Comparison of ENCODE assay signal across 9 mouse cellular contexts in the genomic region with DNA sequence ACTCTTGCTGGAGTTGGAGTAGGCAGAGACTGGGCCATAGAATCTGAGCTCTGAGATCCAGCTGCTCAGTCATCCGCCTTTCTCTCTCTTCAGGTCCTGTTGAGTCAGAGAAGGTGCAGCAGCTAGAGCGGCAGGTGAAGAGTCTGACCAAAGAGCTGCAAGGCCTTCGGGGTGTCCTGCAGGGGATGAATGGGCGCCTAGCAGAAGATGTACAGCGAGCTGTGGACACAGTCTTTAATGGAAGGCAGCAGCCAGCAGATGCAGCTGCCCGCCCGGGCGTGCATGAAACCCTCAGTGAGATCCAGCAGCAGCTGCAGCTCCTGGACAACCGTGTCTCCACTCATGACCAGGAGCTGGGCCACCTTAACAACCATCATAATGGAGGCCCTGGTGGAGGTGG. TPM values are rescaled to one million over a fixed set of nuclear protein-coding genes. Genes with fewer than 3 reads are reported as not detected.
DNase-seq lines count a peak whose midpoint lies in the region; ATAC-seq and TF ChIP-seq lines count a peak whose summit lies in the region.
"Had no signal": no experiment of that assay in that cellular context is flagged by ENCODE, and none has a peak within 500 bp of the region (broad histone marks: within the 10 kb centered on the region; RNA-seq: fewer than 3 reads in every experiment).

No protein-coding gene starts in this region.

- no peak for TF ChIP-seq POLR2A in ES-Bruce4 (IDR thresholded peaks at IDR 0.05; ENCODE audit: insufficient read depth, low read length)

- no peaks in the 10 kb centered on the region; the same call in 1 of the 2 replicates for H3K27me3 ChIP-seq in forebrain, embryonic 10.5 days (ENCODE audit: poor library complexity, severe bottlenecking)
- no peaks in the 10 kb centered on the region for H3K27me3 ChIP-seq in forebrain, embryonic 14.5 days (replicated peaks; ENCODE audit: control insufficient read depth, insufficient read depth, low read length)
- no peaks in the 10 kb centered on the region for H3K27me3 ChIP-seq in kidney, embryonic 15.5 days
- H3K27me3 ChIP-seq in ES-Bruce4 (ENCODE audit: control insufficient read depth, insufficient read depth, low read length, poor library complexity, severe bottlenecking) = no peaks in the 10 kb centered on the region
- H3K27me3 ChIP-seq in limb, embryonic 10.5 days (ENCODE audit: low read depth, poor library complexity, severe bottlenecking) = no peaks in the 10 kb centered on the region
- H3K27me3 ChIP-seq in forebrain, embryonic 13.5 days = no peaks in the 10 kb centered on the region

- H3K9me3 ChIP-seq in forebrain, embryonic 10.5 days = no peaks in the 10 kb centered on the region
- no peaks in the 10 kb centered on the region for H3K9me3 ChIP-seq in forebrain, embryonic 14.5 days (replicated peaks; ENCODE audit: control insufficient read depth, low read length)
- no peaks in the 10 kb centered on the region for H3K9me3 ChIP-seq in kidney, embryonic 15.5 days (replicated peaks)
- no peaks in the 10 kb centered on the region for H3K9me3 ChIP-seq in ES-Bruce4 (replicated peaks; ENCODE audit: control insufficient read depth, insufficient read depth, low read length, poor library complexity, severe bottlenecking)
- no peaks in the 10 kb centered on the region for H3K9me3 ChIP-seq in limb, embryonic 10.5 days (replicated peaks)
- H3K9me3 ChIP-seq in forebrain, embryonic 13.5 days (replicated peaks) = no peaks in the 10 kb centered on the region

- DNase-seq in forebrain, embryonic 10.5 days (ENCODE audit: extremely low spot score, low spot score) = no peak
- no peak for DNase-seq in forebrain, embryonic 14.5 days (ENCODE audit: low spot score)
- DNase-seq in kidney, postnatal 36 days = no peak
- no peak for DNase-seq in limb, embryonic 10.5 days (ENCODE audit: low spot score)
- DNase-seq: kidney, adult 18-20 months had no signal

- peaks cover 93% of the 10 kb centered on the region for H3K4me1 ChIP-seq in forebrain, embryonic 10.5 days
- H3K4me1 ChIP-seq in forebrain, embryonic 14.5 days (ENCODE audit: control insufficient read depth, insufficient read depth, low read length) = peaks cover 20% of the 10 kb centered on the region
- H3K4me1 ChIP-seq in kidney, embryonic 15.5 days = peaks cover 88% of the 10 kb centered on the region
- peaks cover 4% of the 10 kb centered on the region for H3K4me1 ChIP-seq in ES-Bruce4 (ENCODE audit: control insufficient read depth, insufficient read depth, low read length)
- H3K4me1 ChIP-seq in limb, embryonic 10.5 days = peaks cover 94% of the 10 kb centered on the region
- peaks cover 49% of the 10 kb centered on the region for H3K4me1 ChIP-seq in forebrain, embryonic 13.5 days

- H3K4me3 ChIP-seq in forebrain, embryonic 10.5 days = no peak overlapping the region
- H3K4me3 ChIP-seq in forebrain, embryonic 14.5 days (ENCODE audit: low read depth, low read length) = no peak overlapping the region
- no peak overlapping the region for H3K4me3 ChIP-seq in kidney, embryonic 15.5 days (replicated peaks)
- H3K4me3 ChIP-seq in ES-Bruce4 (ENCODE audit: low read depth, low read length) = no peak overlapping the region
- no peak overlapping the region for H3K4me3 ChIP-seq in limb, embryonic 10.5 days
- no peak overlapping the region for H3K4me3 ChIP-seq in forebrain, embryonic 13.5 days

- TF ChIP-seq CTCF in ES-Bruce4 (IDR thresholded peaks at IDR 0.05; ENCODE audit: low read depth, low read length) = no peak

- H3K27ac ChIP-seq in forebrain, embryonic 10.5 days = peak overlapping the region; percentile 87
- H3K27ac ChIP-seq in forebrain, embryonic 14.5 days (ENCODE audit: low read depth, low read length) = no peak overlapping the region; the same call in 1 of the 2 replicates
- H3K27ac ChIP-seq in kidney, embryonic 15.5 days = no peak overlapping the region
- H3K27ac ChIP-seq in ES-Bruce4 (ENCODE audit: insufficient read depth, low read length) = no peak overlapping the region
- H3K27ac ChIP-seq in limb, embryonic 10.5 days = 0 out of 2 replicates have a peak overlapping the region, but pooled peaks have one; percentile 5
- no peak overlapping the region for H3K27ac ChIP-seq in forebrain, embryonic 13.5 days

- no peak overlapping the region for H3K4me2 ChIP-seq in forebrain, embryonic 14.5 days (ENCODE audit: low read length)
- peak overlapping the region; percentile 62; the same call in 1 of the 2 replicates for H3K4me2 ChIP-seq in kidney, embryonic 15.5 days
- no peak overlapping the region for H3K4me2 ChIP-seq in forebrain, embryonic 13.5 days

- WGBS in forebrain, embryonic 10.5 days = 94% methylated on average over 9 of the region's 9 CpGs
- 92% methylated on average over 9 of the region's 9 CpGs for WGBS in forebrain, embryonic 14.5 days
- WGBS in kidney, embryonic 15.5 days = 94% methylated on average over 9 of the region's 9 CpGs
- WGBS in limb, embryonic 10.5 days = 94% methylated on average over 9 of the region's 9 CpGs
- 93% methylated on average over 9 of the region's 9 CpGs for WGBS in forebrain, embryonic 13.5 days

- no peak for TF ChIP-seq EP300 in ES-Bruce4 (IDR thresholded peaks at IDR 0.05; ENCODE audit: insufficient read depth, low read depth, low read length)

- H3K36me3 ChIP-seq in forebrain, embryonic 10.5 days (replicated peaks) = peaks cover 38% of the 10 kb centered on the region
- H3K36me3 ChIP-seq in forebrain, embryonic 14.5 days (ENCODE audit: control insufficient read depth, insufficient read depth, low read length) = no peaks in the 10 kb centered on the region
- H3K36me3 ChIP-seq in kidney, embryonic 15.5 days = peaks cover 45% of the 10 kb centered on the region
- no peaks in the 10 kb centered on the region for H3K36me3 ChIP-seq in ES-Bruce4 (ENCODE audit: control insufficient read depth, insufficient read depth, low read length, poor library complexity, severe bottlenecking)
- H3K36me3 ChIP-seq in limb, embryonic 10.5 days = peaks cover 61% of the 10 kb centered on the region
- H3K36me3 ChIP-seq in forebrain, embryonic 13.5 days (ENCODE audit: poor library complexity, severe bottlenecking) = no peaks in the 10 kb centered on the region

- H3K9ac ChIP-seq in forebrain, embryonic 14.5 days (ENCODE audit: low read length) = no peak overlapping the region
- no peak overlapping the region for H3K9ac ChIP-seq in kidney, embryonic 15.5 days
- peak overlapping the region; percentile 17; the same call in 1 of the 2 replicates for H3K9ac ChIP-seq in ES-Bruce4 (ENCODE audit: low read depth, poor library complexity, severe bottlenecking)
- no peak overlapping the region for H3K9ac ChIP-seq in forebrain, embryonic 13.5 days

- no peak for ATAC-seq in forebrain, embryonic 14.5 days
- no peak for ATAC-seq in kidney, embryonic 15.5 days (replicated peaks; ENCODE audit: low FRiP score)
- no peak for ATAC-seq in frontal cortex, adult (ENCODE audit: low TSS enrichment)
- no peak for ATAC-seq in forebrain, embryonic 13.5 days

RNA-seq across cellular contexts. Expression of a gene that starts 3.6 kb away (rescaled TPM):
- 78.2 and 78.3 TPM in 2 replicates for polyA plus RNA-seq in forebrain, embryonic 10.5 days (2016; fragmentation: Nextera tagmentation; extraction: Ambion mirVana)
- polyA plus RNA-seq in forebrain, embryonic 14.5 days (2014; fragmentation: Nextera tagmentation; extraction: Ambion mirVana) = 8.6 and 11.6 TPM in 2 replicates
- 258 and 306 TPM in 2 replicates for polyA plus RNA-seq in kidney, embryonic 15.5 days (2015; fragmentation: Nextera tagmentation; extraction: Ambion mirVana)
- polyA plus RNA-seq in ES-Bruce4 (2011; ENCODE audit: insufficient read depth, insufficient read length, low read depth, missing spikeins) = 2.5 and 3.2 TPM in 2 replicates
- 202 and 241 TPM in 2 replicates for polyA plus RNA-seq in limb, embryonic 10.5 days (2016; fragmentation: Nextera tagmentation; extraction: Ambion mirVana)
- polyA plus RNA-seq in forebrain, embryonic 13.5 days (2015; fragmentation: Nextera tagmentation; extraction: Ambion mirVana) = 10.3 and 15.7 TPM in 2 replicates

RNA-seq across cellular contexts. Expression of a gene that starts 4.4 kb away (rescaled TPM):
- polyA plus RNA-seq in forebrain, embryonic 10.5 days (2016; fragmentation: Nextera tagmentation; extraction: Ambion mirVana) = 7.8 and 8.9 TPM in 2 replicates
- 8.3 and 11.2 TPM in 2 replicates for polyA plus RNA-seq in forebrain, embryonic 14.5 days (2014; fragmentation: Nextera tagmentation; extraction: Ambion mirVana)
- 29.3 and 29.7 TPM in 2 replicates for polyA plus RNA-seq in kidney, embryonic 15.5 days (2015; fragmentation: Nextera tagmentation; extraction: Ambion mirVana)
- 12.9 and 14.0 TPM in 2 replicates for polyA plus RNA-seq in ES-Bruce4 (2011; ENCODE audit: insufficient read depth, insufficient read length, low read depth, missing spikeins)
- polyA plus RNA-seq in limb, embryonic 10.5 days (2016; fragmentation: Nextera tagmentation; extraction: Ambion mirVana) = 7.1 and 7.8 TPM in 2 replicates
- 3.3 and 7.6 TPM in 2 replicates for polyA plus RNA-seq in forebrain, embryonic 13.5 days (2015; fragmentation: Nextera tagmentation; extraction: Ambion mirVana)

RNA-seq across cellular contexts. Expression of a gene that starts 9.3 kb away (rescaled TPM):
- polyA plus RNA-seq in forebrain, embryonic 10.5 days (2016; fragmentation: Nextera tagmentation; extraction: Ambion mirVana) = 392 and 397 TPM in 2 replicates
- 265 and 340 TPM in 2 replicates for polyA plus RNA-seq in forebrain, embryonic 14.5 days (2014; fragmentation: Nextera tagmentation; extraction: Ambion mirVana)
- 491 and 504 TPM in 2 replicates for polyA plus RNA-seq in kidney, embryonic 15.5 days (2015; fragmentation: Nextera tagmentation; extraction: Ambion mirVana)
- 193 and 216 TPM in 2 replicates for polyA plus RNA-seq in ES-Bruce4 (2011; ENCODE audit: insufficient read depth, insufficient read length, low read depth, missing spikeins)
- 403 and 414 TPM in 2 replicates for polyA plus RNA-seq in limb, embryonic 10.5 days (2016; fragmentation: Nextera tagmentation; extraction: Ambion mirVana)
- 325 and 333 TPM in 2 replicates for polyA plus RNA-seq in forebrain, embryonic 13.5 days (2015; fragmentation: Nextera tagmentation; extraction: Ambion mirVana)

RNA-seq across cellular contexts. Expression of a gene that starts 28.3 kb away (rescaled TPM):
- polyA plus RNA-seq in forebrain, embryonic 10.5 days (2016; fragmentation: Nextera tagmentation; extraction: Ambion mirVana) = 19.9 and 20.1 TPM in 2 replicates
- 18.9 and 22.1 TPM in 2 replicates for polyA plus RNA-seq in forebrain, embryonic 14.5 days (2014; fragmentation: Nextera tagmentation; extraction: Ambion mirVana)
- 20.6 and 25.9 TPM in 2 replicates for polyA plus RNA-seq in kidney, embryonic 15.5 days (2015; fragmentation: Nextera tagmentation; extraction: Ambion mirVana)
- 22.0 and 22.3 TPM in 2 replicates for polyA plus RNA-seq in ES-Bruce4 (2011; ENCODE audit: insufficient read depth, insufficient read length, low read depth, missing spikeins)
- polyA plus RNA-seq in limb, embryonic 10.5 days (2016; fragmentation: Nextera tagmentation; extraction: Ambion mirVana) = 20.4 and 29.9 TPM in 2 replicates
- polyA plus RNA-seq in forebrain, embryonic 13.5 days (2015; fragmentation: Nextera tagmentation; extraction: Ambion mirVana) = 22.7 and 25.3 TPM in 2 replicates

RNA-seq across cellular contexts. Expression of a gene that starts 28.6 kb away (rescaled TPM):
- 4.8 and 5.0 TPM in 2 replicates for polyA plus RNA-seq in forebrain, embryonic 10.5 days (2016; fragmentation: Nextera tagmentation; extraction: Ambion mirVana)
- polyA plus RNA-seq in forebrain, embryonic 14.5 days (2014; fragmentation: Nextera tagmentation; extraction: Ambion mirVana) = 21.4 and 26.2 TPM in 2 replicates
- polyA plus RNA-seq in kidney, embryonic 15.5 days (2015; fragmentation: Nextera tagmentation; extraction: Ambion mirVana) = 12.5 and 17.4 TPM in 2 replicates
- 26.1 and 26.3 TPM in 2 replicates for polyA plus RNA-seq in ES-Bruce4 (2011; ENCODE audit: insufficient read depth, insufficient read length, low read depth, missing spikeins)
- polyA plus RNA-seq in limb, embryonic 10.5 days (2016; fragmentation: Nextera tagmentation; extraction: Ambion mirVana) = 1.0 and 2.5 TPM in 2 replicates
- polyA plus RNA-seq in forebrain, embryonic 13.5 days (2015; fragmentation: Nextera tagmentation; extraction: Ambion mirVana) = 9.2 and 10.1 TPM in 2 replicates

Comparison
In these comparisons a context has a peak if more than half of its experiments do, and no peak if none do; other contexts are left out.
1. H3K27ac ChIP-seq: peak in forebrain, embryonic 10.5 days (single experiment) and limb, embryonic 10.5 days (single experiment); none in forebrain, embryonic 14.5 days (single experiment), kidney, embryonic 15.5 days (single experiment), ES-Bruce4 (single experiment) and forebrain, embryonic 13.5 days (single experiment).